Mouse (Mus musculus) hindbrain, embryonic 11.5 days (tissue): ENCODE measurements around the gene Gm19935. TPM values are rescaled to one million over a fixed set of nuclear protein-coding genes. Genes with fewer than 3 reads are reported as not detected.

Source experiments
- ATAC-seq: fragments of 200-750 bp; cut with Nextera tagmentation; 2 replicates; pipeline ENCODE4 v1.8.0; 2017; ENCODE audit warnings: mild to moderate bottlenecking, moderate TSS enrichment, moderate library complexity; ENCODE audit not compliant: low FRiP score
- DNase-seq: peaks from one replicate; pipeline ENCODE4 v3.0.0-alpha.2; 2015; ENCODE audit warnings: low spot score
- H3K27ac ChIP-seq: fragments of 300-500 bp; sonication (generic); 2 replicates; pipeline ENCODE4 v1.5.1; 2014; ENCODE audit warnings: mild to moderate bottlenecking, low read depth, low read length
- H3K27me3 ChIP-seq: fragments of 300-500 bp; sonication (generic); 2 replicates; pipeline ENCODE4 v1.6.1; 2014; ENCODE audit warnings: mild to moderate bottlenecking, low read length, moderate library complexity, mixed read lengths; ENCODE audit not compliant: control insufficient read depth, insufficient read depth
- H3K36me3 ChIP-seq: fragments of 300-500 bp; sonication (generic); 2 replicates; pipeline ENCODE4 v1.6.1; 2014; ENCODE audit warnings: mild to moderate bottlenecking, low read length, moderate library complexity, mixed read lengths; ENCODE audit not compliant: control insufficient read depth, insufficient read depth
- H3K4me1 ChIP-seq: fragments of 300-500 bp; sonication (generic); replicated peaks from 2 replicates; pipeline ENCODE4 v1.6.1; 2014; ENCODE audit warnings: low read length, mixed read lengths; ENCODE audit not compliant: control insufficient read depth, insufficient read depth
- H3K4me2 ChIP-seq: fragments of 300-500 bp; sonication (generic); replicated peaks from 2 replicates; pipeline ENCODE4 v1.6.1; 2014; ENCODE audit warnings: mild to moderate bottlenecking, low read depth, low read length
- H3K4me3 ChIP-seq: fragments of 300-500 bp; sonication (generic); 2 replicates; pipeline ENCODE4 v1.5.1; 2014; ENCODE audit warnings: low read depth, low read length
- H3K9ac ChIP-seq: fragments of 300-500 bp; sonication (generic); 2 replicates; pipeline ENCODE4 v1.6.1; 2014; ENCODE audit warnings: low read depth, low read length
- H3K9me3 ChIP-seq: fragments of 300-500 bp; sonication (generic); 2 replicates; pipeline ENCODE4 v1.6.1; 2016; ENCODE audit warnings: low read length; ENCODE audit not compliant: control insufficient read depth
- WGBS: fragments of 180-500 bp; shearing (Covaris S2); extraction: QIAGEN DNeasy Blood & Tissue Kit; methylation state at CpG from one replicate; pipeline ENCODE4 v1.1.7; 2014; 5-methylcytosine and 5-hydroxymethylcytosine counted together
- polyA plus RNA-seq: library from polyadenylated mRNA; unstranded; fragments of >200 nt; fragmentation: Nextera tagmentation; extraction: Ambion mirVana; gene quantifications from 2 replicates; pipeline ENCODE4 v1.2.1, GENCODE M21; 2014

Gene Gm19935
- polyA plus RNA-seq, 1 experiment from 2014 or later, result 0.59 TPM

- H3K27me3 ChIP-seq, result no peaks in the 10 kb centered on the region
- H3K4me1 ChIP-seq, result no peaks in the 10 kb centered on the region
- H3K36me3 ChIP-seq, result no peaks in the 10 kb centered on the region
- ATAC-seq (no peak), DNase-seq (no peak)
- 61% methylated on average over 11 of the region's 11 CpGs for WGBS
- no peaks in the 10 kb centered on the region for H3K9me3 ChIP-seq
- H3K9ac ChIP-seq, result no peak overlapping the region
- no peak overlapping the region for H3K4me2 ChIP-seq
- H3K4me3 ChIP-seq, result no peak overlapping the region
- no peak overlapping the region for H3K27ac ChIP-seq
Measured at GRCm38 (mm10) chr8:90822443-90822842, 5.2 kb upstream of the Gm19935 start.

- WGBS, result 90% methylated on average over 4 of the region's 4 CpGs
- no peaks in the 10 kb centered on the region for H3K36me3 ChIP-seq
- no peak for DNase-seq
- H3K4me3 ChIP-seq, result no peak overlapping the region
- H3K9ac ChIP-seq, result no peak overlapping the region
- no peaks in the 10 kb centered on the region for H3K27me3 ChIP-seq
- H3K4me2 ChIP-seq, result no peak overlapping the region
- no peaks in the 10 kb centered on the region for H3K9me3 ChIP-seq
- no peak overlapping the region for H3K27ac ChIP-seq
- no peaks in the 10 kb centered on the region for H3K4me1 ChIP-seq
- no peak for ATAC-seq
Measured at GRCm38 (mm10) chr8:90820321-90820696, 3.1 kb upstream of the Gm19935 start.

- DNase-seq (no peak), ATAC-seq (no peak)
- no peaks in the 10 kb centered on the region for H3K36me3 ChIP-seq
- no peaks in the 10 kb centered on the region for H3K27me3 ChIP-seq
- H3K9ac ChIP-seq, result no peak overlapping the region
- H3K9me3 ChIP-seq, result no peaks in the 10 kb centered on the region
- H3K4me1 ChIP-seq, result no peaks in the 10 kb centered on the region
- no peak overlapping the region for H3K4me2 ChIP-seq
- WGBS, result 89% methylated on average over 9 of the region's 9 CpGs
- H3K27ac ChIP-seq, result no peak overlapping the region
- H3K4me3 ChIP-seq, result no peak overlapping the region
Measured at GRCm38 (mm10) chr8:90819561-90820320, 2.5 kb upstream of the Gm19935 start.

- Histone ChIP-seq H3K4me1 (no peaks in the 10 kb centered on the region), H3K9me3 (no peaks in the 10 kb centered on the region), H3K9ac (no peak overlapping the region), H3K27me3 (no peaks in the 10 kb centered on the region), H3K36me3 (no peaks in the 10 kb centered on the region), H3K4me3 (no peak overlapping the region), H3K27ac (no peak overlapping the region), H3K4me2 (no peak overlapping the region)
- 83% methylated on average over 23 of the region's 23 CpGs for whole genome bisulfite sequencing
- ATAC-seq (no peak), DNase-seq (no peak)
Measured at GRCm38 (mm10) chr8:90816061-90816882, 921 bp downstream of the Gm19935 start.

GRCm38 (mm10) chr8:90813602-90814320, 3.4 kb downstream of the Gm19935 start:
- Histone ChIP-seq H3K27me3 (no peaks in the 10 kb centered on the region), H3K4me2 (no peak overlapping the region), H3K4me1 (no peaks in the 10 kb centered on the region), H3K36me3 (no peaks in the 10 kb centered on the region), H3K27ac (no peak overlapping the region), H3K9ac (no peak overlapping the region), H3K4me3 (no peak overlapping the region), H3K9me3 (no peaks in the 10 kb centered on the region)
- no peak for ATAC-seq
- WGBS, result 82% methylated on average over 10 of the region's 10 CpGs
- peak; percentile 16 for DNase-seq

GRCm38 (mm10) chr8:90799473-90799872, 17.7 kb downstream of the Gm19935 start:
- Histone ChIP-seq H3K27me3 (no peaks in the 10 kb centered on the region), H3K4me1 (no peaks in the 10 kb centered on the region), H3K36me3 (no peaks in the 10 kb centered on the region), H3K4me2 (no peak overlapping the region), H3K9ac (no peak overlapping the region), H3K27ac (no peak overlapping the region), H3K4me3 (no peak overlapping the region), H3K9me3 (no peaks in the 10 kb centered on the region; the same call in 1 of the 2 replicates)
- no peak for ATAC-seq
- no peak for DNase-seq
- 65% methylated on average over 5 of the region's 5 CpGs for WGBS

- DNase-seq (peak; percentile 82), ATAC-seq (peak; percentile 45; the same call in 1 of the 2 replicates)
- H3K27me3 ChIP-seq, result no peaks in the 10 kb centered on the region
- no peak overlapping the region for H3K4me3 ChIP-seq
- no peaks in the 10 kb centered on the region for H3K36me3 ChIP-seq
- whole genome bisulfite sequencing, result 11% methylated on average over 12 of the region's 12 CpGs
- no peaks in the 10 kb centered on the region for H3K9me3 ChIP-seq
- H3K27ac ChIP-seq, result no peak overlapping the region
- 0 out of 2 replicates have a peak overlapping the region, but pooled peaks have one; percentile 16 for H3K4me2 ChIP-seq
- H3K9ac ChIP-seq, result no peak overlapping the region
- no peaks in the 10 kb centered on the region for H3K4me1 ChIP-seq
Measured at GRCm38 (mm10) chr8:90794990-90795861, 22.0 kb downstream of the Gm19935 start.

- Histone ChIP-seq H3K9me3 (no peaks in the 10 kb centered on the region), H3K4me2 (no peak overlapping the region), H3K4me3 (no peak overlapping the region), H3K4me1 (no peaks in the 10 kb centered on the region), H3K9ac (no peak overlapping the region), H3K27me3 (no peaks in the 10 kb centered on the region), H3K36me3 (no peaks in the 10 kb centered on the region), H3K27ac (no peak overlapping the region)
- peak; percentile 86 for DNase-seq
- ATAC-seq, result no peak
- 4% methylated on average over 3 of the region's 3 CpGs for WGBS
Measured at GRCm38 (mm10) chr8:90793710-90794109, 23.5 kb downstream of the Gm19935 start.
